Mouse (Mus musculus) layer of hippocampus, postnatal 10 days (tissue): ENCODE results near the gene Atxn1. TPM values are rescaled to one million over a fixed set of nuclear protein-coding genes. Genes with fewer than 3 reads are reported as not detected.
A peak's percentile ranks its signal among the peaks of the same experiment; 100 is the strongest.

Source experiments
- DNase-seq, 2 experiments: peaks; one replicate each; pipeline ENCODE4 v3.0.0; 2021; ENCODE audit warnings: low spot score in 2 of 2
- total RNA-seq, 2 experiments: library from RNA; stranded (reverse); gene quantifications; 2 replicates each; pipeline ENCODE4 v1.2.3; 2021

The Atxn1 gene
- total RNA-seq, 2 experiments from 2014 or later, result 90.8 to 94.3 TPM

GRCm38 (mm10) chr13:45834300-45834699 is 130.5 kb downstream of the Atxn1 start:
- no peak for DNase-seq

GRCm38 (mm10) chr13:45832695-45833350 is 132.0 kb downstream of the Atxn1 start:
- DNase-seq, result no peak

- DNase-seq, result no peak
These were observed 135.4 kb downstream of the Atxn1 start for GRCm38 (mm10) chr13:45829341-45829936.

GRCm38 (mm10) chr13:45828035-45828434 is 136.8 kb downstream of the Atxn1 start:
- no peak for DNase-seq

GRCm38 (mm10) chr13:45827619-45828018 is 137.2 kb downstream of the Atxn1 start:
- peak in 1 of 2 experiments; percentile 22 for DNase-seq

- DNase-seq, result no peak
These were observed 137.7 kb downstream of the Atxn1 start for GRCm38 (mm10) chr13:45827046-45827596.

- DNase-seq, result no peak
These were observed 142.3 kb downstream of the Atxn1 start for GRCm38 (mm10) chr13:45822491-45822829.

GRCm38 (mm10) chr13:45821764-45822490 is 142.9 kb downstream of the Atxn1 start:
- no peak for DNase-seq

GRCm38 (mm10) chr13:45820473-45821230 is 144.2 kb downstream of the Atxn1 start:
- DNase-seq, result no peak

- no peak for DNase-seq
These were observed 148.1 kb downstream of the Atxn1 start for GRCm38 (mm10) chr13:45816670-45817069.

GRCm38 (mm10) chr13:45809777-45810410 is 154.9 kb downstream of the Atxn1 start:
- no peak for DNase-seq

- peak; percentile 74 to 82 for DNase-seq
These were observed 157.2 kb downstream of the Atxn1 start for GRCm38 (mm10) chr13:45807593-45808043.

GRCm38 (mm10) chr13:45806600-45807525 is 157.9 kb downstream of the Atxn1 start:
- DNase-seq, result no peak

GRCm38 (mm10) chr13:45805915-45806599 is 158.8 kb downstream of the Atxn1 start:
- DNase-seq, result no peak

GRCm38 (mm10) chr13:45802620-45803410 is 162.0 kb downstream of the Atxn1 start:
- peak; percentile 26 to 35 for DNase-seq

- DNase-seq, result no peak
These were observed 166.6 kb downstream of the Atxn1 start for GRCm38 (mm10) chr13:45798248-45798647.

- DNase-seq, result no peak
These were observed 167.1 kb downstream of the Atxn1 start for GRCm38 (mm10) chr13:45797696-45798095.

- no peak for DNase-seq
These were observed 168.5 kb downstream of the Atxn1 start for GRCm38 (mm10) chr13:45796286-45796685.
